Mouse (Mus musculus) hindbrain, embryonic 14.5 days (tissue): ENCODE measurements at regions not wholly inside any gene's neighbourhood (a gene's known extent, or its start where the extent isn't known, plus 50 kb on each side); places are given as distances from the start of the nearest gene placed in this dataset.
"Not testable (repeated sequence)": the region's sequence is repeated elsewhere in the genome, so short reads cannot be mapped to it uniquely, and the experiment has no call there.

ENCODE experiments used
- ATAC-seq: fragments of 200-750 bp; cut with Nextera tagmentation; 2 replicates; pipeline ENCODE4 v1.8.0; 2017; ENCODE audit warnings: moderate number of reproducible peaks, mild to moderate bottlenecking, moderate TSS enrichment, moderate library complexity; ENCODE audit not compliant: low FRiP score
- DNase-seq: peaks from one replicate; pipeline ENCODE4 v3.0.0-alpha.2; 2015; ENCODE audit warnings: low spot score
- H3K27ac ChIP-seq: fragments of 300-500 bp; sonication (generic); 2 replicates; pipeline ENCODE4 v1.5.1; 2014; ENCODE audit warnings: mild to moderate bottlenecking, moderate library complexity
- H3K27me3 ChIP-seq: fragments of 300-500 bp; sonication (generic); 2 replicates; pipeline ENCODE4 v1.6.1; 2014; ENCODE audit warnings: mild to moderate bottlenecking, low read length, mixed read lengths; ENCODE audit not compliant: control insufficient read depth, insufficient read depth
- H3K36me3 ChIP-seq: fragments of 300-500 bp; sonication (generic); replicated peaks from 2 replicates; pipeline ENCODE4 v1.6.1; 2014; ENCODE audit not compliant: control insufficient read depth, insufficient read depth
- H3K4me1 ChIP-seq: fragments of 300-500 bp; sonication (generic); replicated peaks from 2 replicates; pipeline ENCODE4 v1.6.1; 2014; ENCODE audit warnings: antibody characterized with exemption, low read length, mixed read lengths; ENCODE audit not compliant: control insufficient read depth, insufficient read depth
- H3K4me2 ChIP-seq: fragments of 300-500 bp; sonication (generic); replicated peaks from 2 replicates; pipeline ENCODE4 v1.6.1; 2014; ENCODE audit warnings: mild to moderate bottlenecking, moderate library complexity
- H3K4me3 ChIP-seq: fragments of 300-500 bp; sonication (generic); replicated peaks from 2 replicates; pipeline ENCODE4 v1.5.1; 2014; ENCODE audit warnings: mild to moderate bottlenecking, low read length
- H3K9ac ChIP-seq: fragments of 300-500 bp; sonication (generic); 2 replicates; pipeline ENCODE4 v1.6.1; 2014
- H3K9me3 ChIP-seq: fragments of 300-500 bp; sonication (generic); 2 replicates; pipeline ENCODE4 v1.6.1; 2016; ENCODE audit warnings: low read length; ENCODE audit not compliant: control insufficient read depth
- WGBS: fragments of 180-500 bp; shearing (Covaris S2); extraction: QIAGEN DNeasy Blood & Tissue Kit; methylation state at CpG from one replicate; pipeline ENCODE4 v1.1.7; 2014; 5-methylcytosine and 5-hydroxymethylcytosine counted together

GRCm38 (mm10) chr3:29024851-29025250, 57.0 kb upstream of the Egfem1 start:
- not testable (repeated sequence) for H3K27me3 ChIP-seq, H3K4me1 ChIP-seq, ATAC-seq, H3K9me3 ChIP-seq, H3K4me2 ChIP-seq, H3K9ac ChIP-seq, H3K27ac ChIP-seq, H3K4me3 ChIP-seq, DNase-seq, H3K36me3 ChIP-seq
- WGBS, result 69% methylated on average over 1 of the region's 1 CpGs

DNA sequence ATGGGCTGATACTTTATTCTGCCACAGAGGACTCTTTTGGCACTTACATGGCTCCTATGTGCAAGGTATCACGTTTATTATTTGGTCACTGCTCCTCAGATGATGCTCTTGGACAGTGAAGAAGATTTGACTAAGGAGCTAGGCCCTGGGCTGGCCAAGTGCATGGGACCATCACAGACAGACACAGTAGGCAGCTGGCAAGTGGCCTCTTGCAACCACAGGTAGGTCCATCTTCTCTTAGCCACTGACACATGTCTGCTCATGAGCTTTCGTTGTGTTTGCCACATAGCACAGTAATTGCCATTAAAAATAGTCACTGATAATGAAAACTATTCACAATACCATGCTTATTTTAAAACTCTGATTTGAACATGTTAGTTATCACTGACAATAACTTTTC, 54.1 kb upstream of the Egfem1 start:
- WGBS, result 89% methylated on average over 2 of the region's 2 CpGs
- Histone ChIP-seq H3K4me2 (no peak overlapping the region), H3K27ac (no peak overlapping the region), H3K4me3 (no peak overlapping the region), H3K36me3 (no peaks in the 10 kb centered on the region), H3K9ac (no peak overlapping the region), H3K4me1 (no peaks in the 10 kb centered on the region), H3K9me3 (peaks cover 3% of the 10 kb centered on the region; the same call in 1 of the 2 replicates), H3K27me3 (no peaks in the 10 kb centered on the region)
- DNase-seq, result no peak
- ATAC-seq, result no peak

GRCm38 (mm10) chr3:29030791-29031190, 51.0 kb upstream of the Egfem1 start:
- DNase-seq, result no peak
- Histone ChIP-seq H3K27me3 (no peaks in the 10 kb centered on the region), H3K27ac (no peak overlapping the region), H3K4me2 (no peak overlapping the region), H3K4me3 (no peak overlapping the region), H3K9ac (no peak overlapping the region), H3K4me1 (no peaks in the 10 kb centered on the region), H3K9me3 (no peaks in the 10 kb centered on the region), H3K36me3 (no peaks in the 10 kb centered on the region)
- WGBS, result 32% methylated on average over 7 of the region's 7 CpGs
- ATAC-seq, result peak; percentile 70; the same call in 1 of the 2 replicates

GRCm38 (mm10) chr3:29031811-29032210, 50.0 kb upstream of the Egfem1 start:
- Histone ChIP-seq H3K9ac (no peak overlapping the region), H3K4me2 (no peak overlapping the region), H3K27me3 (no peaks in the 10 kb centered on the region), H3K9me3 (no peaks in the 10 kb centered on the region), H3K36me3 (no peaks in the 10 kb centered on the region), H3K27ac (no peak overlapping the region), H3K4me3 (no peak overlapping the region), H3K4me1 (no peaks in the 10 kb centered on the region)
- DNase-seq, result no peak
- no peak for ATAC-seq
- WGBS, result 41% methylated on average over 3 of the region's 3 CpGs
